Mouse (Mus musculus): ENCODE data around the gene Pttg1ip. TPM values are rescaled to one million over a fixed set of nuclear protein-coding genes. Genes with fewer than 3 reads are reported as not detected.

The Pttg1ip gene
- polyA plus RNA-seq, 1 experiment from 2014 or later = 69.0 TPM

DNA sequence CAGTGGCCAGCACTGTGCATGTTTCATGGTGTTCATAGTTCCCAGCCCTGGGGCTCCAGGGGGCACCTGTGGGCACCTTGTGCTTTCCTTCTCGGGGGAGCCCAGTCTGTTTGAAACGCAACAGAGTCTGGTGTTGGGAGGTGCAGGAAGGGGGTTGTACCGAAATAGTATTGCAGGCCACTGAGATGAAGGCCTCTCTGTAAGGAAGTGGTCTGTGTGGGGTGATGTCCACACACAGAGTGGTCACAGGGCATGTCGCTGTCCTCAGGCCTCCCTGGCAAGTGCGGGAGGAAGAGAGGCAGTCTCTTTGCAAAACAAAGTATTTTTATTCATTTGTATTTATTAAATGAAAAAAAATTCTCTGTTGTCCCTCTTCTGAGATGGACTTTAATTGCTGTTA is 64.1 kb downstream of the Pttg1ip start:
- no peaks in the 10 kb centered on the region for H3K9me3 ChIP-seq (ENCODE audit: control insufficient read depth, low read length)
- no peak overlapping the region for H3K4me3 ChIP-seq (ENCODE audit: low read depth, low read length)
- no peak overlapping the region for H3K9ac ChIP-seq (ENCODE audit: low read length)
- 91% methylated on average over 5 of the region's 5 CpGs for WGBS
- ATAC-seq (replicated peaks; ENCODE audit: low FRiP score) = no peak
- no peaks in the 10 kb centered on the region for H3K27me3 ChIP-seq (ENCODE audit: control insufficient read depth, insufficient read depth, low read length)
- no peak for DNase-seq (ENCODE audit: low spot score)
- H3K27ac ChIP-seq (ENCODE audit: low read depth, low read length) = no peak overlapping the region
- peaks cover 13% of the 10 kb centered on the region for H3K36me3 ChIP-seq (ENCODE audit: control insufficient read depth, insufficient read depth, low read length)
- no peaks in the 10 kb centered on the region for H3K4me1 ChIP-seq (replicated peaks; ENCODE audit: control insufficient read depth, insufficient read depth, low read length)
- no peak overlapping the region for H3K4me2 ChIP-seq (ENCODE audit: low read depth, low read length, severe bottlenecking)

GRCm38 (mm10) chr10:77647461-77647860 is 65.9 kb downstream of the Pttg1ip start:
- Histone ChIP-seq H3K27me3 (ENCODE audit: control insufficient read depth, insufficient read depth, low read length) (no peaks in the 10 kb centered on the region), H3K9ac (ENCODE audit: low read length) (no peak overlapping the region), H3K4me3 (ENCODE audit: low read depth, low read length) (no peak overlapping the region), H3K9me3 (ENCODE audit: control insufficient read depth, low read length) (no peaks in the 10 kb centered on the region), H3K36me3 (ENCODE audit: control insufficient read depth, insufficient read depth, low read length) (peaks cover 13% of the 10 kb centered on the region), H3K4me2 (ENCODE audit: low read depth, low read length, severe bottlenecking) (no peak overlapping the region), H3K27ac (ENCODE audit: low read depth, low read length) (no peak overlapping the region), H3K4me1 (replicated peaks; ENCODE audit: control insufficient read depth, insufficient read depth, low read length) (no peaks in the 10 kb centered on the region)
- ATAC-seq (replicated peaks; ENCODE audit: low FRiP score) (no peak), DNase-seq (ENCODE audit: low spot score) (no peak)
- 67% methylated on average over 1 of the region's 1 CpGs for WGBS

DNA sequence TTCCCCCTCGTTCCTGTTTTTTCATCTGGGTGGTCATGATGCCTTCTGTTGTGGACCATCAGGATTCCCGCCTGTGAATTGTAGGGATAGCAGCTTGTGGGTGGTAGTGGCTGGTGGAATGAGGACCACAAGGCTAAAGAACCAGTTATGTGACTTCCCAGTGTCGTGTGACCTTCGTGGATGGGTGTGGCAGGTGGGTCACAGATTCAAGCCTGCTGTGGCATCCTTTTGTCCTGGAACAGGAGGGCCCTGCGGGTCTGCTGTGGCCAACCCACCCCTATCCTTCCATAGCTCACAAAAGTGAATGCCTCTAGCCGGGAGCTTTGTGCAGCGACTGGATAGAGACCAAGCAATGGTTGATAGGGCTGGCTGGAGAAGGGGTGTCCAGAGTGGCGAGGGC is 66.4 kb downstream of the Pttg1ip start:
- ATAC-seq (replicated peaks; ENCODE audit: low FRiP score) (no peak), DNase-seq (ENCODE audit: low spot score) (no peak)
- Histone ChIP-seq H3K4me2 (ENCODE audit: low read depth, low read length, severe bottlenecking) (no peak overlapping the region), H3K27ac (ENCODE audit: low read depth, low read length) (no peak overlapping the region), H3K36me3 (ENCODE audit: control insufficient read depth, insufficient read depth, low read length) (peaks cover 13% of the 10 kb centered on the region), H3K9ac (ENCODE audit: low read length) (no peak overlapping the region), H3K4me1 (replicated peaks; ENCODE audit: control insufficient read depth, insufficient read depth, low read length) (no peaks in the 10 kb centered on the region), H3K27me3 (ENCODE audit: control insufficient read depth, insufficient read depth, low read length) (no peaks in the 10 kb centered on the region), H3K4me3 (ENCODE audit: low read depth, low read length) (no peak overlapping the region), H3K9me3 (ENCODE audit: control insufficient read depth, low read length) (no peaks in the 10 kb centered on the region)
- 88% methylated on average over 8 of the region's 8 CpGs for WGBS

MicroRNAs encoded within 50 kb of the gene (microRNA counts, 519-probe panel; counts per million panel counts)
- microRNA mmu-miR-1930 = 31.2 counts per million

Small RNA genes lying within 50 kb of the gene (microRNA-seq; reads per million reads assigned to microRNA genes)
- 58.9 reads per million, percentile 29 among the genes with 10 or more reads in this experiment for gene Mir1930 (ENCODE audit: insufficient number of aligned reads)

Other genes with a start within 250 kb of the Pttg1ip start
- 6.2 TPM in 2 replicates for gene Adarb1, start 163.4 kb upstream of the Pttg1ip start, polyA plus RNA-seq (2014; fragmentation: Nextera tagmentation; extraction: Ambion mirVana)
- gene Fam207a, start 65.9 kb upstream of the Pttg1ip start, polyA plus RNA-seq (2014; fragmentation: Nextera tagmentation; extraction: Ambion mirVana) = 40.6 and 41.9 TPM in 2 replicates
- gene Itgb2, start 51.5 kb upstream of the Pttg1ip start, polyA plus RNA-seq (2014; fragmentation: Nextera tagmentation; extraction: Ambion mirVana) = 1.2 and 1.3 TPM in 2 replicates
- gene Sumo3, start 24.4 kb downstream of the Pttg1ip start, polyA plus RNA-seq (2014; fragmentation: Nextera tagmentation; extraction: Ambion mirVana) = 336 and 367 TPM in 2 replicates
- not detected in 2 replicates for gene Gm49325, start 24.5 kb downstream of the Pttg1ip start, polyA plus RNA-seq (2014; fragmentation: Nextera tagmentation; extraction: Ambion mirVana)
- gene Ube2g2, start 40.6 kb downstream of the Pttg1ip start, polyA plus RNA-seq (2014; fragmentation: Nextera tagmentation; extraction: Ambion mirVana) = 76.7 and 78.1 TPM in 2 replicates
- gene Tspear, start 104.8 kb downstream of the Pttg1ip start, polyA plus RNA-seq (2014; fragmentation: Nextera tagmentation; extraction: Ambion mirVana) = 1.4 and 1.5 TPM in 2 replicates
- gene Gm19402, start 109.0 kb downstream of the Pttg1ip start, polyA plus RNA-seq (2014; fragmentation: Nextera tagmentation; extraction: Ambion mirVana) = not detected in 2 replicates
- gene Gm9508, start 115.5 kb downstream of the Pttg1ip start, polyA plus RNA-seq (2014; fragmentation: Nextera tagmentation; extraction: Ambion mirVana) = not detected in 2 replicates
- gene Gm10272, start 124.9 kb downstream of the Pttg1ip start, polyA plus RNA-seq (2014; fragmentation: Nextera tagmentation; extraction: Ambion mirVana) = not detected in 2 replicates
- not detected in 2 replicates for gene Gm10024, start 129.7 kb downstream of the Pttg1ip start, polyA plus RNA-seq (2014; fragmentation: Nextera tagmentation; extraction: Ambion mirVana)
- gene Gm10142, start 134.1 kb downstream of the Pttg1ip start, polyA plus RNA-seq (2014; fragmentation: Nextera tagmentation; extraction: Ambion mirVana) = not detected in 2 replicates
- not detected in 2 replicates for gene Krtap12-1, start 138.9 kb downstream of the Pttg1ip start, polyA plus RNA-seq (2014; fragmentation: Nextera tagmentation; extraction: Ambion mirVana)
- gene Gm10100, start 144.8 kb downstream of the Pttg1ip start, polyA plus RNA-seq (2014; fragmentation: Nextera tagmentation; extraction: Ambion mirVana) = not detected in 2 replicates
- not detected in 2 replicates for gene Gm18596, start 160.9 kb downstream of the Pttg1ip start, polyA plus RNA-seq (2014; fragmentation: Nextera tagmentation; extraction: Ambion mirVana)
- gene Gm9736, start 169.6 kb downstream of the Pttg1ip start, polyA plus RNA-seq (2014; fragmentation: Nextera tagmentation; extraction: Ambion mirVana) = not detected in 2 replicates
- not detected in 2 replicates for gene Gm3233, start 178.0 kb downstream of the Pttg1ip start, polyA plus RNA-seq (2014; fragmentation: Nextera tagmentation; extraction: Ambion mirVana)
- gene Gm3238, start 189.6 kb downstream of the Pttg1ip start, polyA plus RNA-seq (2014; fragmentation: Nextera tagmentation; extraction: Ambion mirVana) = not detected in 2 replicates
- gene Gm7138, start 195.2 kb downstream of the Pttg1ip start, polyA plus RNA-seq (2014; fragmentation: Nextera tagmentation; extraction: Ambion mirVana) = not detected in 2 replicates
- gene Gm3250, start 200.8 kb downstream of the Pttg1ip start, polyA plus RNA-seq (2014; fragmentation: Nextera tagmentation; extraction: Ambion mirVana) = not detected in 2 replicates
- not detected in 2 replicates for gene Gm7137, start 206.5 kb downstream of the Pttg1ip start, polyA plus RNA-seq (2014; fragmentation: Nextera tagmentation; extraction: Ambion mirVana)
- gene Gm9639, start 213.4 kb downstream of the Pttg1ip start, polyA plus RNA-seq (2014; fragmentation: Nextera tagmentation; extraction: Ambion mirVana) = not detected in 2 replicates
- gene Gm19668, start 217.4 kb downstream of the Pttg1ip start, polyA plus RNA-seq (2014; fragmentation: Nextera tagmentation; extraction: Ambion mirVana) = not detected in 2 replicates
- not detected in 2 replicates for gene Gm9507, start 230.1 kb downstream of the Pttg1ip start, polyA plus RNA-seq (2014; fragmentation: Nextera tagmentation; extraction: Ambion mirVana)
- not detected in 2 replicates for gene Gm2696, start 233.0 kb downstream of the Pttg1ip start, polyA plus RNA-seq (2014; fragmentation: Nextera tagmentation; extraction: Ambion mirVana)
- not detected in 2 replicates for gene Krtap10-4, start 245.4 kb downstream of the Pttg1ip start, polyA plus RNA-seq (2014; fragmentation: Nextera tagmentation; extraction: Ambion mirVana)

All from forebrain, embryonic 11.5 days (tissue).